Mouse (Mus musculus) cortical plate, adult 2 months (tissue): ENCODE data around the gene Kntc1. TPM values are rescaled to one million over a fixed set of nuclear protein-coding genes. Genes with fewer than 3 reads are reported as not detected.

Source experiments
- H3K27ac ChIP-seq: fragments of 200-500 bp; 2 replicates; pipeline ENCODE4 v1.5.1; 2012; ENCODE audit warnings: low read length, control low read depth, inconsistent platforms; ENCODE audit not compliant: insufficient read depth
- H3K4me1 ChIP-seq: fragments of 200-500 bp; 2 replicates; pipeline ENCODE4 v1.6.1; 2011; ENCODE audit warnings: low read length; ENCODE audit not compliant: control insufficient read depth, insufficient read depth
- H3K4me3 ChIP-seq: fragments of 200-500 bp; 2 replicates; pipeline ENCODE4 v1.5.1; 2011; ENCODE audit warnings: mild to moderate bottlenecking, low read length, control low read depth; ENCODE audit not compliant: insufficient read depth
- CTCF ChIP-seq: fragments of 200-500 bp; IDR thresholded peaks from 2 replicates; pipeline ENCODE4 v1.5.1; 2011; ENCODE audit warnings: mild to moderate bottlenecking, control low read depth, low read length; ENCODE audit not compliant: insufficient read depth; ENCODE audit errors: extremely low read depth
- POLR2A ChIP-seq: fragments of 200-500 bp; IDR thresholded peaks from 2 replicates; pipeline ENCODE4 v1.6.1; 2011; ENCODE audit warnings: mild to moderate bottlenecking, low read length, control low read depth; ENCODE audit not compliant: insufficient read depth; ENCODE audit errors: extremely low read depth
- polyA plus RNA-seq: library from polyadenylated mRNA; depleted of rRNA; stranded (reverse); fragments of >200 nt; gene quantifications from 2 replicates; pipeline ENCODE4 v1.2.3, GENCODE M21; 2012

The Kntc1 gene
- polyA plus RNA-seq, 1 experiment = 1.0 TPM

- Histone ChIP-seq H3K4me1 (no peaks in the 10 kb centered on the region), H3K27ac (no peak overlapping the region), H3K4me3 (no peak overlapping the region)
- TF ChIP-seq CTCF = no peak
- no peak for TF ChIP-seq POLR2A
Measured at GRCm38 (mm10) chr5:123832309-123832708, 82.8 kb downstream of the Kntc1 start.

DNA sequence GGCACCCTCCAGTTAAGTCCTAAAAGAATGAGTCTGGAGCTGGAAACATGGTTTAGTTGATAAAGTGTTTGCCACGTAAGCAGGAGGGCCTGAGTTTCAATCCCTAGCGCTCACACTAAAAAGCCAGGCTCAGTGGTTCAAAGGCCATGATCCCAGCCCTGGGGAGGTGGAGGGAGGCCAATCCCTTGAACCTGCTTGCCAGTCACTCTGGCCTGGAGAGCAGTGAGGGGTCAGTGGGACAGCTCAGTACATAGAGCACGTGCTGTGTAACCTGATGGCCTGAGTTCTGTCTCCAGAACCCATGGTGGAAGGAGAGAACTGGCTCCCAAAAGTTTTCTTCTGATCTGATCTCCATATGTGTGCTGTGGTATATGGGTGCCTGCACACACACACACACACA lies 85.3 kb downstream of the Kntc1 start:
- Histone ChIP-seq H3K27ac (no peak overlapping the region), H3K4me1 (no peaks in the 10 kb centered on the region), H3K4me3 (no peak overlapping the region)
- TF ChIP-seq POLR2A (no peak), CTCF (no peak)

GRCm38 (mm10) chr5:123837371-123837770 lies 87.9 kb downstream of the Kntc1 start:
- Histone ChIP-seq H3K4me3 (no peak overlapping the region), H3K4me1 (no peaks in the 10 kb centered on the region), H3K27ac (no peak overlapping the region)
- TF ChIP-seq CTCF = no peak
- TF ChIP-seq POLR2A = no peak

GRCm38 (mm10) chr5:123842221-123842934 lies 92.9 kb downstream of the Kntc1 start:
- no peak overlapping the region for H3K27ac ChIP-seq
- no peak for TF ChIP-seq POLR2A
- no peak for TF ChIP-seq CTCF
- H3K4me3 ChIP-seq = no peak overlapping the region
- no peaks in the 10 kb centered on the region for H3K4me1 ChIP-seq

DNA sequence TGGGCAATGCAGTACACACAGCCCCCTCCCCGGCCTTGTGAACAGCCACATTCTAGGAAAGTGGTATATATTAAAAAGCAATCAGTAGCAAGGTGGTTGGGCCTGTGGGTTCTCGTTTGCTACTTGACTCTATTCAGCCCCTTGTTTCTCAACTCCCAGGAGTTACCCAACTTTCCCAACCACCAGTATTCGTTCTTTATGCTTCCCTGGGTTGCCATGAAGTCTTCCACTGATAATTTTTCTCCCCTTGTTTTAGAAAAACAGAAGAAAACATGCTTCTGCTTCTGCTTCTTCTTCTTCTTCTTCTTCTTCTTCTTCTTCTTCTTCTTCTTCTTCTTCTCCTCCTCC lies 93.4 kb downstream of the Kntc1 start:
- Histone ChIP-seq H3K27ac (no peak overlapping the region), H3K4me3 (no peak overlapping the region), H3K4me1 (no peaks in the 10 kb centered on the region)
- no peak for TF ChIP-seq CTCF
- no peak for TF ChIP-seq POLR2A

- TF ChIP-seq POLR2A (no peak), CTCF (no peak)
- Histone ChIP-seq H3K27ac (no peak overlapping the region), H3K4me1 (no peaks in the 10 kb centered on the region), H3K4me3 (no peak overlapping the region)
Measured at GRCm38 (mm10) chr5:123843816-123844215, 94.3 kb downstream of the Kntc1 start.

- Histone ChIP-seq H3K4me1 (no peaks in the 10 kb centered on the region), H3K27ac (no peak overlapping the region), H3K4me3 (no peak overlapping the region)
- TF ChIP-seq CTCF = no peak
- TF ChIP-seq POLR2A = no peak
Measured at GRCm38 (mm10) chr5:123844316-123844715, 94.8 kb downstream of the Kntc1 start.

DNA sequence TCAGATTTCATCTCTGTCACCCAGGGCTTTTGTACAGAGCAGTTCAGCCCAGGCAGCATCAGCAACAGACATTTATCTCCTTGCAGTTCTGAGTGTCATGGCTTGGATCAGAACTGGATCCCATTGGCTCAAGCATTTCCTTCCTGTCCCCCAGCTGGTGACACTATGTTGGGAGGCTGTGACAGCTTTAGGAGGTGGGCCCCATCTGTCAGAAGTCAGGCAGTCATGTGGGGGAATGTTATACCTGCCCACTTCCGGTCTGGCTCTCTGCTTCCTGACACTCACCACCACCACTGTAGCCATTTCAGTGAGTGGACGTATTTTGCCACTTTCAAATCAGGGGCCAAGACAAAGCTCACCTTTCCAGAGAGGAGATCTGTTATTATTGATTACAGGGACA lies 101.9 kb downstream of the Kntc1 start:
- Histone ChIP-seq H3K27ac (no peak overlapping the region), H3K4me3 (no peak overlapping the region), H3K4me1 (no peaks in the 10 kb centered on the region)
- TF ChIP-seq CTCF = no peak
- TF ChIP-seq POLR2A = no peak

- Histone ChIP-seq H3K4me3 (no peak overlapping the region), H3K4me1 (no peaks in the 10 kb centered on the region), H3K27ac (no peak overlapping the region)
- TF ChIP-seq CTCF (no peak), POLR2A (no peak)
Measured at GRCm38 (mm10) chr5:123853877-123854504, 104.5 kb downstream of the Kntc1 start.

GRCm38 (mm10) chr5:123854511-123854910 lies 105.0 kb downstream of the Kntc1 start:
- H3K4me1 ChIP-seq = no peaks in the 10 kb centered on the region
- no peak overlapping the region for H3K4me3 ChIP-seq
- TF ChIP-seq POLR2A (no peak), CTCF (no peak)
- no peak overlapping the region for H3K27ac ChIP-seq

- no peak for TF ChIP-seq POLR2A
- no peak for TF ChIP-seq CTCF
- Histone ChIP-seq H3K4me1 (no peaks in the 10 kb centered on the region), H3K27ac (no peak overlapping the region), H3K4me3 (no peak overlapping the region)
Measured at GRCm38 (mm10) chr5:123858798-123859197, 109.3 kb downstream of the Kntc1 start.
